Mouse (Mus musculus) urinary bladder, postnatal 10 days (tissue): ENCODE results near the gene Sult6b1.

Experiments
- DNase-seq: peaks from one replicate; pipeline ENCODE4 v3.0.0; 2022; ENCODE audit warnings: low spot score

The Sult6b1 gene

DNA sequence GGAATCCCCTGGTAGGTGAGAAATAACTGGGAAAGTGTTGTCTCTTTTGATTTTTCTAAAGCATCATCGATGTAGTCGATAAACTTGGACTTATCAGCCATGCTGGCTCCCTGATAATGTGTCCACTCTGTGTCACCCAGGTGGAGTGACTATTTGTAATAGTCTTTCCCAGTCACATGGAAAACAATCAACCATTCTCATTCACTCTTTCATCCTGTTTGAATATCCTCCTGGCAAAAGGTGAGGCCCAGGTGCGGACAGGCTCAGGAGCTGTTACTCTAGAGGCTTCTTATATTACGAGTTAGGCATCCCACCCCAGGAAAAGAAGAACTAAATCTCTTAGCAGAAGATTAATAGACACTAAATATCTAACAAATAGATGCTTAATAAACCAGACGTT, at the start of gene Sult6b1:
Gene Sult6b1 (minus strand): TSS at position 101 of the 400 bp plus-strand sequence.
- DNase-seq: no peak

DNA sequence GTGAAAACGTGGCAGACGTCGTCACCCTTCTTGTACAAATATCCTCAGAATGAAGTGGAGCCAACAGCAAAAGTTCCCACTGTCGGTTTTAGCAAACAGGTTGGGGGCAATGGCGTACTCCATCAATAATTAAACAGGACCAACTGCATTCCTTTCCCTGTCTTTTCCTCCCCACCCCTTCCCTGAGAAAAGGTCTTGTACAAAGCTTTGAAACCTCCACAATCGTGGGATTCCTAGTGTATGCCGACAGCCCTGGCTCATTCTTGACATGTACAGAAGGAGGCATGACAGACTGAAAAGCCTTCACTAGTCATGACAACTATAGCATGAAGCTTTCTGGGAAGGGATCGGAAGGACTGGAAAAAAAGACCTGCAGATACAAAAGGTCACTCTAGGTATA, 46.4 kb upstream of the Sult6b1 start:
- DNase-seq: no peak

DNA sequence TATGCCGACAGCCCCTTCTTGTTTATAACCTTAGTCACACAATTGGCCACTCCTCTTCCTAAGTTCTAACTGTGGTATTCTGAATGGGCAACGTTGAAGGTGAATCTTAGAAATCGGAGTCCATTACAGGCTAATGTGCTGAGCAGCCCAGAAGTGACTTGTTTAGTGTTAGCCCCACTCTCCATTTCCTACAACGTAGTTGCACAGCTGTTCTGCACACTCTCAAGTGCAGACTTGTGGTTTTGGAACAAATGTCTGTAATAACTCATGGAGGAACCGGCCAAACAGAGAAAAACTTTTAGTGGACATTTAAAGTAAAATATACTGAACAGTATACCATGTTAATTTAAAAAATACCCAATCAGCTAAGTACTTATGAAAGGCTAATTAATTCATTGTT, 45.3 kb upstream of the Sult6b1 start:
- DNase-seq: no peak

DNA sequence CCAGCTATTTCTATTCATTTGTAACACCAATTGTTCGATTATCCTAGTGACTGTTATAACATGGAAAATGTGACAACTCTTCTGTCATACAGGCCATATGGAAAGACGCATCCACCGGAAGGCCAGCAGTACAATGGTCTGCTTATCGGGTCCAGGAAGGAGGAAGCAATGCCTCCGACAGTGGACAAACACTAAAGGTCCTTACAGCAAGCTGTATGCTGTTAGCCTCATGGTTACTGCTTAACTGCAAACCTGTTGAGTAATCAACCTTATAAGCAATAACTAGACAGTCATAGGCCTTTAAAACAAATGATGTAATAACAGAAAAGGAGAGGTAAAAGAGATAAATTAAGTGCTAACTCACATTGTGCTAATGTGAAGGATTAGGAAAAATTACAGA, 44.4 kb upstream of the Sult6b1 start:
- no peak for DNase-seq

DNA sequence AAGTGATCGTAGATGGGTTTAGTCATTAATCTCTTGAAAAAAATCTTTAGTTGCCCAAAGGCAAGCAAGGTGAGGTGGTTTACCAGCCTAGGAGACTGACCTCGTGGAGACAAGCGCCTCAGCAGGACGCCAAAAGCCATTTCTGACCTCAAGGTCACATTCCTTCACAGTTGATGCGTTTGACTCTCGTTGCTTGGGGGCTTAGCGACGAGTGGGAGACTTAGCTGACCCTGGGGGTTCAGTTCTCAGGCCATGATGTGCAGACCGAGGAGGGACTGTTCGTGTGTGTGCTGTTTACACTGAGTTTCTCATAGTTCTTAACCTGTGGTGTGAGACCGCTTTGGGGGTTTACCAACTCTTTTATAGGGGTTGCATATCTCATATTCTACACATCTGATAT, 35.8 kb upstream of the Sult6b1 start:
- DNase-seq: no peak

DNA sequence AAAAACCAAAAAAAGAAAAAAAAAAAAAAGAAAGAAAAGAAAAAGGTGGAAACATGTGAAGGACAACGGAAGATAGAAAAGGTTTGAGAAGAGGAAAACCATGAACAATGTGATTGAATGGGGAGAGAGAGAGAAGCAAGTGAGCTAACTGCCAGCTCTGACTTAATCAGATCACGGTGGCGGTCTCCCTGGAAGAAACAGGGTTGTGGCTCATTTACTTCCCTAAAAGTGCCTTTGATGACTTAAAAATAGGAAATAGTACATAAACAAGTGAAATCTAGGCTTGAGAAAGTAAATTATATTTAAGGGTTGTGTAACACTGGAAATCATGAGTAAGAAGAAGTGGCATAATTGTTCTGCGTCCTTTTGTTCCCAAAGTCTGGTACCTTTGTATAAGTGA, 32.1 kb upstream of the Sult6b1 start:
- DNase-seq: no peak

DNA sequence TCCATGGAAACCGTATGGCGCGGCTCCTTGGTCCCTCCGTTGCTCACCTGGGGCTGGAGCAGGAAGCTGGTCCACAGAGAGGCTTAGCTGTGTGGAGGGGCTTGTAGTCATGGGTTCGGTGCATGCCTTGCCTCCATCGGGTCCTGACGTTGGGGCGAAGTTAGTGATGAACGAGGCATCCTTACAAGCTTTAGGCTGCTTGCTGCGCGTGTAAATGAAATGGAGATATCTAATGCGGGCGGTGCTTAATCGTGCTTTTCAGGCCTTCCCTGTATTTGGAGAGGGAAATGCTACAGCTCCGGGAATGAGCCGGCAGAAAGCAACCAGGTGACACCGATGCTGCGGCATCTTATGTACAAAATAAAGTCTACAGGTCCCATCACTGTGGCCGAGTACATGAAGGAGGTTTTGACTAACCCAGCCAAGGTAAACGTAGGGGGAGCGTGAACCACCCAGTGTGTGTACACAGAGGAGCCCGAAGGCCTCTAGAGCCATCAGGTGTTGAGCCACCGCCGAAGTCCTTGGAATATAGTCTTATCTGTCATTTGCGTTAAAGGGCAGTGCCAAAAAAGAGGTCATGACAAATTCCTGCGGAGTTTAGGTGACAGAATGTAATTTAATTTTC, 30.5 kb upstream of the Sult6b1 start:
- DNase-seq: no peak

DNA sequence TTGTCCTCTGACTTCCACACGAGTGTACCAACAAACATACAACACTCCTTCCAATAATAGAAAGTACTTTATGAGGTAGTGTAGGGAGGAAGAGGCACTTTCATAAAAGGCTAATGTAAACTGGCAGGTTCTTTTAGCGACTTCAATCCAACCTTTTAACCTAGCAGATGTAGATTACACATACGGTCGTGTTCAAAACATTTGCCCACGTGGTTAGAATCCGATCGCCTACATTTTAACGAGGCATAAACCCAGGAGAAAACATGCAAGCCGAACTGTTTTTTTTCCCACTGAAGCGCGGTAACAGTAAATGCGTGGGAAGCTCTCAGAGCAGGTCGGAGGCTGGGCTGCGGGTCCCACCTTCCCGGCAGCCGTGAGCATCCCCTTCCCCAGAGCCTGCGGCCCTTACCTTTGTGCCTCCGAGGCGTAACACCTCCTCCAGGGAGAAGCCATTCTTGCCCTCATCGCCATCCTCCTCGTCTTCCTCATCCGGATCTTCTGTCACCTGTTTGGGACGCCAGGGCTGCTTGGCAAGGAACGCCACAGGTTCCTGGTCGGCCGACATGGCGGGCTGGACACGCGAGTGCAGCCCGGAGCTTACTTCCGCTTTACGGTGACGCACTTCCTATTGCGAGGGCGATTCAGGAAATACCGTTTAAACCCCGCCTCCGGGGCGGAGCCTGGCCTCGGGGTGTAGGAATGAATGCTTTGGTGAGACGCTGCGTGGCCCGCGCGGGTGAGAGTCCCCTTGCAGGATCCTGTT, 29.9 kb upstream of the Sult6b1 start, which contains the start of the genes Cebpz and Ndufaf7:
Gene Cebpz (minus strand): TSS at position 601 of the 763 bp plus-strand sequence.
Gene Ndufaf7 (plus strand): TSS at position 671 of the 763 bp plus-strand sequence.
- peak; percentile 77 for DNase-seq

DNA sequence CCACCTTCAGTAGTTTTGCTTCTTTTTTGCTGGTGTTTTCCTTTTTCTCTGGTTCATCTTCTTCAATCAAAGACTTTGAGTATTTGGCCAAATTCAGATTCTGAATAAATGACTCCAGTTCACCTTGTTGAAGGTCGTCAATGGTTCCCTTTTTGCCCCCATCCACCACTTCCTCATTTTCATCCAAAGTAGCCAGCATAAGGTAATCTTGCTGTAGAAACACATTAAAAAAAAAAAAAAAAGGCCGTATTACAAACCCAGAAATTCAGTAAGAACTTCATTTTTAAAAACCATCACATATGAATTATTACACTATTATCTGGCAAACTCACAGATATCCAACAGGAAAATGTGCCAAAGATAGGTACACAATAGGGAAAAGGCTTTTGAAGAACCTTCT, 29.1 kb upstream of the Sult6b1 start:
- no peak for DNase-seq

DNA sequence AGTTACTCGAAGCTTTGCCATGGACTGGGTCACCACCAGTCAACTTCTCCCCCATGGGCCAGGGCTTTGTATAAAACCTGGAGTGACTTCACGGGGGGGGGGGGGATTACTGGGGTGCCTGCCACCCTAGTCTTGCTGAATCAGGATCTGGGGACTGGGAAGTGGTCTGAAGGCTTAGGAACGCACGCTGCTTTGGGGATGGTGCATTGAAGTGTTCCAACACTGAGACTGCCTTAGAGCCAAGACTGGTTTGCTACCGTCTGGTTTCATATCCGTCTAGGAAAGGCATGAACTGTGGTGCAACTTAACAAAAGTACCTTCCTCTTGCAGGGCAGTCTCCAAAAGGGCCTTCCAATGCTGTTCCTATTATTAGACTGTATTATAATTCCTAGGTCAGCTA, 10.9 kb upstream of the Sult6b1 start:
- no peak for DNase-seq

DNA sequence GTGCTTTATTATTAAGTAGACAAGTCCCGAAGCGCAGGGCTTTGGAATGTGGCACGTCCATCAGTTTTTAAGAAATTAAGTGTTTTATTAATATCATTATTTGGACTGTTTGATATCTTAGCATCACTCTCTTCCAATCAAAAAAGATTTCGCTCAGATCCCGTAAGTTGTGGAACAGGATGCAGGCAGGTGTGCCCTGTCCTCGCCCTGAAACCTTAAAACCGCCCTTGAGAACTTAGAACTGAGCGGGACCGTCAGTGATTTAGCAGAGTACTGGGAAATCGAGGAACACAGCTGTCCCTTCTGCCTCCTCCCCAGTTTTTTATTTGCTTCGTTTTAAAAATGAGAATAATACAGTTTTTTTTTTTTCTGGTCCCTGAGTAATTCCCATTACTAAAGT, 10.1 kb upstream of the Sult6b1 start:
- no peak for DNase-seq

DNA sequence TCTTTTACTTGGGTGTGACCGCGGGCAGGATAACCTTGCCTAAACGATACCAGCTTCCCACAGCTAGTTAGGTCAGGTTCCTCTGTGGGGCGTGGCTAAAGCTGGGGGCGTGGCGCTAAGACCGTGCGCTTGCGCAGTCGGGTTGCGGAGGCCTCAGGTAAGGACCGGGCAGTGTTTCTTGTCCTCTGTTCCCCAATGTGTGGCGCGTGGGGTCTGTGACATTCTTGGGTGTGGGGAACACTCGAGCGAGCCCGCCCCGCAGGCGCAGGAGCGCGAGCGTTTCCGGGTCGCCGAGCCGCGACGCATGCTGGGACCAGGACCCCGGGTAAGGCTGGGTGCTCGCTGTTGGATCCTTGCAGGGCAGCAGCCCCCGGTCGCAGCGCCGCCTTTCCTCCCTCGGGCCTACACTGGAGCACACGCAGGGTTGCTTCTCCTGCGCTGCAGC, 9.6 kb upstream of the Sult6b1 start, which contains the start of gene Cebpzos:
Gene Cebpzos (plus strand): TSS at position 132 of the 445 bp plus-strand sequence.
- peak; percentile 39 for DNase-seq

DNA sequence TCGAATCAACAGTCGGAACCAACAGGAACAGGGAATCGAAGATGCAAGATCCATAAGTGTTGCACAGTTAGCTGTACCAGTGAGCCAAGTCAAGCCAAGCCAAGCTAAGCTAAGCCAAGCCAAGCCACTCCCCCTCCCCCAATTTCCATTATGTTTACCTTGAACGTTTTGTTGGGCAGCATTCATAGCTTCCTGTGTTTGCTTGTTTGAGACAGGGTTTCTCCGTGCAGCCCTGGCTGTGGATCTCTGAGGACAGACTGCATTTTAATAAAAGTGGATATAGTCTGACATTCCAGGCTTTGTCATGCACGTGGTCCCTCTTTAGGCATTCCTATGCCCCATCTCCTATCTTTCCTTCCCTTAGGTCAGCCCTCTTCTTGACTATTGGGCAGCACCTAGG, 9.0 kb upstream of the Sult6b1 start:
- DNase-seq: no peak

DNA sequence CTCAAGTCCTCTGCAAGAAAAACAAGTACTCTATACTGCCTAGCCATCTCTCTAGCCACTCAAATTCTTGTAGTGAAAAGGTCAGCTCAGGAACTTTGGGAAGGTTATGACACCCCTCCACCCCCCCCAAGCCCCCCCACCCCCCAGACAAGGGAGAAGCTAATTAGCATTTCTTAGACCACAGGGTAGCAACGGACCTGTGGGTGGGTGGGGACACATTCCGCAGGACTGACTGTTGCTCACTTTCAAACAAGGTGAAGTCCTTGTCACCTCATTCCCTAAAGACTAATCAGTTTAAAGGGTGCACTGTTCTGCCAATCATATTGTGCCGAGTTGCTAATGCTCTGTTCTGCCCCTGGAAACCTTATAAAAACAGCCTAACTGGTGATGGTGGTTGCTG, 7.1 kb upstream of the Sult6b1 start:
- DNase-seq: no peak

DNA sequence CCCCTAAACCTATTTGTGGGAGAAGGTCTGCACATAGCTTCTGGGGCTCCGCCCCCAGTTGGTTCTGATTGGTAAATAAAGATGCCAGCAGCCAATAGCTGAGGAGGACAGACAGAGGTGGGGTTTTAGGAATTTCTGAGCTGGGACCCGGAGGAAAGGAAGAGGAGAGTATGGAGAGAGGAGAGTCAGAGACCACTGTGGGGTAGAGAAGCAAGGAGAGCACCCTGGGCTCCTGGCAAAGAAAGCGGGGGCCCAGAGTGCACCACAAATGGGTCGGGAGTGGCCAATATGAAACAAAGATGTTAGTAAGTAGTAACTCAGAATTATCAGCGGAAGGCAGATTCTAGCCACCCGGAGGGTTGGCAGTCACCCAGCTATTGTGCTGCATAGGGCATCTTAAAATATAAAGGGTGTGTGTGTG, 6.1 kb upstream of the Sult6b1 start:
- DNase-seq: no peak

DNA sequence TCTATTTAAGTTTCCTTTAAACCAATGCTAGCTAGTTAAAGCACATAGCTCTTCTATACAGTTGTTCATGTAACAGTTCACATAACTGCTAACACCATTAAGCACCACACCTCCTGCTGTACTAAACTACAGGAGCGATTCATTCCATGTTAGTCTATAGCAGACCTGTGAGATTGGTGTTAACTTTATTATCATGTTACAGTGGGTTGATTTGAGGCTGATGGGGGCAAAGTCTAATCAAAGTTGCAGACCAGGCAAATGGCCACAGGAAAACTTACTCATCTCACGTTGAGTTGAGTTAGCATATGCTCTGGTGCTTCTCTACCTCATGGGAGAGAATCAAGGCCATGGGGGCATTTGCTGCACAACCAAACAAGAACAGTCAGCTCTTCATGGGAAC, 2.6 kb upstream of the Sult6b1 start:
- DNase-seq: no peak

DNA sequence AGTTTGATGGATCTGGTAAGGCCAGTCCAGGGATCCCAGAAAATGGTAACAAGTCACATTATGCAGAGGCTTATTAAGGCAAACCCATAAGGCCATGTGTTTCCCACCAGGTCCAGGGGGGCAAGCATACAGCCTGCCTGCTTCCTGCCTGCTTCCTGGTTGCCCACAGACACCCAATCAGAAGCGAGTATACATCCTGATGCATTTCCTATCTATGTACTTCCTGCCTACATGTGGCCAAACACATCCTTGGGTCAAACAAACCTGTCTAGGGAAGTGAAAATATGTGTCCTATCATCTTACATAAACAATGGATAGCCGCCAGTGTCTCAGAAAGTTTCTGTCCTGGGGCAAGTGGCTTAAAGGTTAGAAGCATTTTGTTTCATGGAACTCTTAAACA, 3.6 kb downstream of the Sult6b1 start:
- DNase-seq: no peak

DNA sequence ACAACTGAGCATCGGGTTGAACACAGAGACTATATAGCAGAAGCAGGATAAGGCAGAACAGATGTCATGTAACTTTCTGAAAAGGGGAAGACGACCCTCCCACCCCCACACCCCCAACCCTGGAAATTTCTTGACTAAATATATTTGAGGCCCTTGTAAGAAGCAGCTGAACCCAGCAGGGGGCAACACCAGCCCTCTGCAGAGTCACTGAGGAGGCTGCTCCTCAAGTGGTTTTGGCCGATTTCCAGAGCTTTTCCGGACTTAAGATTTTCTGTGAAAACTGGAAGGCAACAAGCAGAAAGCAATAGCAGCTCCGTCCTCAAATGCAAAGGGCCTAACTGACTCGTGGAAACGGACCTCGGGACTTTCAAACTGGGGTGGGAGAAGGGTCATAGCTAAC, 11.4 kb downstream of the Sult6b1 start:
- no peak for DNase-seq

DNA sequence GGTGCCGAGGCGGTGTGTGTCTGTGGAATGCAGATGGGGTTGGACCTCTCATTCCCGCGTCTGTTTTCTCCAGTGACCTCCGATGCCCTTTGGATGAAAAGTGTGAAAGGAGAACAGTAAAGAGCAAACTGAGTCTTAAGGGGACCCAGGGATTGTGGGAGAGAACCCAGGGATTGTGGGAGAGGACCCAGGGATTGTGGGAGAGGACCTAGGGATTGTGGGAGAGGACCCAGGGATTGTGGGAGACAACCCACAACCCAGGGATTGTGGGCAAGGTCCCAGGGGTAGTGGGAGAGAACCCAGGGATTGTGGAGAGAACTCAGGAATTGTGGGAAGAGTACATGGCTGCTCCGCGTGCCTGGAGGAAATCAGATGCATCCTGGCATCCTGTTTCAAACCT, 11.8 kb downstream of the Sult6b1 start:
- no peak for DNase-seq

DNA sequence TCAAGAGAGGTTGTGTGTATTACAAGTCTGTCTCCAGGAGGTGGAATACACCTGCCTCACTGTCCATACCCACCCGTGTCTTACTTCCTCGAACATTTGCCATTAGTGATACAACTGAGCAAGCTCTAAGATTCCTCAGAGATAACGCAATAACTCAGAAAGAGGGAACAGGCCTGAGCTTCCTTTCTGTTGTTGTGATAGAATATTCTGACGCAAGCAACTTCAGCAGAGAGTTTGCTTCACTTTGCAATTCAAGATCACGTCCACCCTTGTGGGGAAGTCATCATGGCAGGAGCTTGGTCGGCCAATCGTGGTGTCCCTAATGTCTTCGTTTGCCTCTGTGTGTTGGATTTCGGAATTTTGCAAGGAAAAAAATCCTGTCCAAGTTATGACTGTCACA, 15.8 kb downstream of the Sult6b1 start:
- DNase-seq: no peak

DNA sequence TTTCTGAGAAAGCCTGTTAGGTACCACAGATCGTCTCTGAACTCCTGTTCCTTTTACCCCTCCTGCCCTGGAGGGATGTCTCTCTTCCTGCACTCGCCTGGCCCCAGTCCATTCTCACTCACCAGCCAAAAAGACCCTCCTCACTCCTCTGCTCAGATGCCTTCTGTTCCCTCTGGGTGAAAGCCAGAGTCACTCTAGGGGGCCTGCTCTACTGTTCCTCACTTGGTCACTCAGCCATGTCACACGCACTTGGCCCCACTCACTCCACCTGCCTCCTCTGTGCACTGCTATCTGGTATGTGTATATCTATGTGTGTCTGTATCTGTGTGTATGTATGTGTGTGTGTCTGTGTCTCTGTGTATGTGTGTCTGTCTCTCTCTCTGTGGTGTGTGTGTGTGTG, 17.6 kb downstream of the Sult6b1 start:
- DNase-seq: no peak

DNA sequence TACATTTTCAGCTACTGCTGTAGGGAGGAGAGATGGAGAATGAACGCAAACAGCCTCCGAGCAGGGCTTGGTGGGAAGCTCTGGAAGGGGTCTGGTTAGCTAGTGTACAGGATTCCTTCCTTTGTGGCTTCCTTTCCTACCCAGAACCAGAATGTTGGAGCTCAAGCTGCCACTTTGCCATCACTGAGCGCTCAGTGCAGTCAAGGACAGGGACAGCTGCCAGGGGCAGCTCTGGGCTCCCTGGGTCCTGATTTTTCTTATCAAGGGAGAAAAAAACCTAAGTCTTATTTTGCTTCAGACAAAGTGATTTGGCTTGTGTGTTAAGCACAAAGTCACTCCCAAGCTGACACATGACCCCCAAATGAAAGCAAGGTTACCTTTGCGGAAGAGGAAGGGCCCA, 18.2 kb downstream of the Sult6b1 start:
- no peak for DNase-seq

DNA sequence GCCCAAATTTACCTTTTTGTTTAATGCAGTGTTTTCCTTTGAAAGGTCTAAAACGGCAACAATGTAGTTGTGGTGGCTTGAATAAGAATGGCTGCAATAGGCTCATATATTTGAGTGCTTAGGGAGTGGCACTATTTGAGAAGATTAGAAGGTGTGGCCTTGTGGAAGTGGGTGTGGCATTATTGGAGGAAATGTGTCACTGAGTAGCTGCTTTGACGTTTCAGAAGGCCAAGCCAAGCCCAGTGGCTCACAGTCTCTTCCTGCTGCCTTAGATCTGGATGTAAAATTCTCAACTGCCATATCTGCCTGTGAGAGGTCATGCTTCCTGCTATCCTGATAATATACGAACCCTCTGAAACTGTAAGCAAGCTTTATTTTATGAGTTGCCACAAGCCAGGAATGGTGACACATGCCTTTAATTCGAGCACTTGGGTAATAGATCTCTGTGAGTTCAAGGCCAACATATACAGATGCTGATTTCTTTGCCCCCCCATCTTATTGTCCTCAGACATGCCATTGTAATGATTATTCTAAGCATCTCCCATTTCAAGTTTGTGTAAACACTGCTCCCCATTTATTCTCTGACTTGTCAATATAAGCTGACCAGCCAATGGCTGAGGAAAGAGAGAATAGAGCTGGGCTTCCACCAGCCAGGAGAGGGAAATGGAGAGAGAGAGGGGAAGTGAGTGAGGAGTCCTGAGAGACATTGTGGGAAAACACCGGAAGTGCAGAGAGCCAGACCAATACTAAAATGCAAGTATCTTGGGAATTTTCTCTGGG, 21.3 kb downstream of the Sult6b1 start:
- no peak for DNase-seq
